Mouse (Mus musculus) activated CD4-positive, CD25-positive, alpha-beta regulatory T cell, adult 4 months (primary cell): ENCODE data around the gene Adh6a. TPM values are rescaled to one million over a fixed set of nuclear protein-coding genes. Genes with fewer than 3 reads are reported as not detected.
A peak's percentile ranks its signal among the peaks of the same experiment; 100 is the strongest.

Experiments
- ATAC-seq: one replicate; pipeline ENCODE4 v1.8.0; 2017
- polyA plus RNA-seq, 2 experiments: library from polyadenylated mRNA; unstranded; fragments of 100-300 nt; shearing (Covaris generic); gene quantifications; one replicate each; pipeline ENCODE4 v1.2.1; 2017

Adh6a gene
- polyA plus RNA-seq = not detected

GRCm38 (mm10) chr3:138312965-138313364, at the start of gene Adh6a:
Gene Adh6a (plus strand): TSS chr3:138313286.
- no peak for ATAC-seq

GRCm38 (mm10) chr3:138264648-138265047, 48.4 kb upstream of the Adh6a start:
- peak; percentile 59 for ATAC-seq

- ATAC-seq = no peak
Observed at GRCm38 (mm10) chr3:138270507-138270906, 42.6 kb upstream of the Adh6a start.

- ATAC-seq = no peak
Observed at GRCm38 (mm10) chr3:138271297-138271696, 41.8 kb upstream of the Adh6a start.

GRCm38 (mm10) chr3:138273080-138273479, 40.0 kb upstream of the Adh6a start:
- ATAC-seq = no peak

GRCm38 (mm10) chr3:138275100-138275499, 38.0 kb upstream of the Adh6a start:
- ATAC-seq = peak; percentile 86

- no peak for ATAC-seq
Observed at GRCm38 (mm10) chr3:138282556-138282955, 30.5 kb upstream of the Adh6a start.

- no peak for ATAC-seq
Observed at GRCm38 (mm10) chr3:138283831-138284230, 29.3 kb upstream of the Adh6a start.

GRCm38 (mm10) chr3:138285986-138286385, 27.1 kb upstream of the Adh6a start:
- ATAC-seq = no peak

GRCm38 (mm10) chr3:138287686-138288085, 25.4 kb upstream of the Adh6a start:
- ATAC-seq = no peak

- no peak for ATAC-seq
Observed at GRCm38 (mm10) chr3:138290672-138291071, 22.4 kb upstream of the Adh6a start.

- ATAC-seq = no peak
Observed at GRCm38 (mm10) chr3:138291529-138292117, 21.5 kb upstream of the Adh6a start.

GRCm38 (mm10) chr3:138293298-138293895, 19.7 kb upstream of the Adh6a start:
- ATAC-seq = no peak

GRCm38 (mm10) chr3:138300130-138300529, 13.0 kb upstream of the Adh6a start:
- no peak for ATAC-seq

GRCm38 (mm10) chr3:138302676-138303075, 10.4 kb upstream of the Adh6a start:
- no peak for ATAC-seq

GRCm38 (mm10) chr3:138303771-138304488, 9.2 kb upstream of the Adh6a start:
- ATAC-seq = no peak

GRCm38 (mm10) chr3:138304489-138304871, 8.6 kb upstream of the Adh6a start:
- no peak for ATAC-seq

- no peak for ATAC-seq
Observed at GRCm38 (mm10) chr3:138305486-138306289, 7.4 kb upstream of the Adh6a start.

- no peak for ATAC-seq
Observed at GRCm38 (mm10) chr3:138306290-138306683, 6.8 kb upstream of the Adh6a start.

GRCm38 (mm10) chr3:138309910-138310309, 3.2 kb upstream of the Adh6a start:
- no peak for ATAC-seq

- ATAC-seq = no peak
Observed at GRCm38 (mm10) chr3:138311015-138311414, 2.1 kb upstream of the Adh6a start.

- ATAC-seq = no peak
Observed at GRCm38 (mm10) chr3:138316908-138317472, 3.9 kb downstream of the Adh6a start.

GRCm38 (mm10) chr3:138325001-138325400, 11.9 kb downstream of the Adh6a start:
- ATAC-seq = no peak
